Mouse (Mus musculus) cerebellum, adult 2 months (tissue): ENCODE data around the gene Igf1r. TPM values are rescaled to one million over a fixed set of nuclear protein-coding genes. Genes with fewer than 3 reads are reported as not detected.

Experiments
- DNase-seq, 2 experiments: peaks; one replicate each; pipeline ENCODE4 v3.0.0; 2021
- H3K27ac ChIP-seq: fragments of 200-500 bp; 2 replicates; pipeline ENCODE4 v1.5.1; 2012; ENCODE audit warnings: low read length, control low read depth, inconsistent platforms; ENCODE audit not compliant: insufficient read depth
- H3K27me3 ChIP-seq: fragments of 200-500 bp; 2 replicates; pipeline ENCODE4 v1.6.1; 2012; ENCODE audit warnings: inconsistent platforms, mild to moderate bottlenecking, low read length, moderate library complexity; ENCODE audit not compliant: control insufficient read depth, insufficient read depth
- H3K4me1 ChIP-seq: fragments of 200-500 bp; 2 replicates; pipeline ENCODE4 v1.6.1; 2011; ENCODE audit warnings: low read length; ENCODE audit not compliant: control insufficient read depth, insufficient read depth
- H3K4me3 ChIP-seq: fragments of 200-500 bp; replicated peaks from 2 replicates; pipeline ENCODE3; 2011; ENCODE audit warnings: mild to moderate bottlenecking, low read depth, low read length, control low read depth; ENCODE audit not compliant: insufficient read depth
- CTCF ChIP-seq: fragments of 200-500 bp; IDR thresholded peaks from 2 replicates; pipeline ENCODE4 v1.5.1; 2011; ENCODE audit warnings: low read depth, mild to moderate bottlenecking, control low read depth, low read length, moderate library complexity, borderline replicate concordance; ENCODE audit not compliant: insufficient read depth
- POLR2A ChIP-seq: fragments of 200-500 bp; IDR thresholded peaks from 2 replicates; pipeline ENCODE4 v1.6.1; 2011; ENCODE audit warnings: low read length, control low read depth, borderline replicate concordance; ENCODE audit not compliant: insufficient read depth
- WGBS: fragments of 180-500 bp; shearing (Covaris S2); methylation state at CpG from one replicate; pipeline ENCODE4 v1.1.7; 2018; 5-methylcytosine and 5-hydroxymethylcytosine counted together
- polyA plus RNA-seq: library from polyadenylated mRNA; depleted of rRNA; stranded (reverse); fragments of >200 nt; gene quantifications from 2 replicates; pipeline ENCODE4 v1.2.3, GENCODE M21; 2012

Igf1r gene
- polyA plus RNA-seq, 1 experiment: 20.5 TPM

- peaks cover 8% of the 10 kb centered on the region for H3K4me1 ChIP-seq
- no peak for TF ChIP-seq POLR2A
- TF ChIP-seq CTCF: no peak
- WGBS: 92% methylated on average over 11 of the region's 11 CpGs
- H3K27me3 ChIP-seq: no peaks in the 10 kb centered on the region
- no peak for DNase-seq
- H3K4me3 ChIP-seq: no peak overlapping the region
- no peak overlapping the region for H3K27ac ChIP-seq
Observed at GRCm38 (mm10) chr7:68074748-68075147, 122.1 kb downstream of the Igf1r start.

- DNase-seq: peak; percentile 48 to 64
- 0 out of 2 replicates have a peak overlapping the region, but pooled peaks have one; percentile 26 for H3K27ac ChIP-seq
Observed at GRCm38 (mm10) chr7:68075401-68075800, 122.8 kb downstream of the Igf1r start.

GRCm38 (mm10) chr7:68080122-68080845 lies 127.7 kb downstream of the Igf1r start:
- no peak for DNase-seq
- 64% methylated on average over 11 of the region's 11 CpGs for WGBS
- H3K27me3 ChIP-seq: no peaks in the 10 kb centered on the region
- H3K4me3 ChIP-seq: no peak overlapping the region
- H3K27ac ChIP-seq: no peak overlapping the region
- TF ChIP-seq CTCF (no peak), POLR2A (no peak)
- H3K4me1 ChIP-seq: peaks cover 19% of the 10 kb centered on the region

More at GRCm38 (mm10) chr7:68075401-68075800, 122.8 kb downstream of the Igf1r start:
- Histone ChIP-seq H3K27me3 (no peaks in the 10 kb centered on the region), H3K4me1 (peaks cover 8% of the 10 kb centered on the region), H3K4me3 (no peak overlapping the region)
- TF ChIP-seq CTCF (0 out of 2 replicates have a peak, but pooled peaks have one; percentile 14), POLR2A (no peak)
- 19% methylated on average over 3 of the region's 3 CpGs for whole genome bisulfite sequencing

GRCm38 (mm10) chr7:68085338-68085737 lies 132.7 kb downstream of the Igf1r start:
- DNase-seq: peak in 1 of 2 experiments; percentile 41
- Histone ChIP-seq H3K27ac (no peak overlapping the region), H3K4me3 (no peak overlapping the region), H3K27me3 (no peaks in the 10 kb centered on the region), H3K4me1 (peaks cover 16% of the 10 kb centered on the region)
- 32% methylated on average over 12 of the region's 12 CpGs for WGBS
- no peak for TF ChIP-seq POLR2A
- no peak for TF ChIP-seq CTCF

GRCm38 (mm10) chr7:68085870-68086341 lies 133.3 kb downstream of the Igf1r start:
- WGBS: 51% methylated on average over 4 of the region's 4 CpGs
- H3K27me3 ChIP-seq: no peaks in the 10 kb centered on the region
- H3K4me3 ChIP-seq: no peak overlapping the region
- TF ChIP-seq CTCF: no peak
- TF ChIP-seq POLR2A: no peak
- H3K27ac ChIP-seq: no peak overlapping the region
- peaks cover 21% of the 10 kb centered on the region for H3K4me1 ChIP-seq
- DNase-seq: peak in 1 of 2 experiments; percentile 69

GRCm38 (mm10) chr7:68087496-68087895 lies 134.9 kb downstream of the Igf1r start:
- 69% methylated on average over 4 of the region's 4 CpGs for WGBS
- Histone ChIP-seq H3K27me3 (no peaks in the 10 kb centered on the region), H3K27ac (no peak overlapping the region), H3K4me3 (no peak overlapping the region), H3K4me1 (peaks cover 20% of the 10 kb centered on the region)
- no peak for DNase-seq
- no peak for TF ChIP-seq POLR2A
- no peak for TF ChIP-seq CTCF

- no peak overlapping the region for H3K4me3 ChIP-seq
- H3K4me1 ChIP-seq: peaks cover 11% of the 10 kb centered on the region
- 79% methylated on average over 6 of the region's 6 CpGs for WGBS
- H3K27ac ChIP-seq: no peak overlapping the region
- no peak for DNase-seq
- no peak for TF ChIP-seq POLR2A
- no peak for TF ChIP-seq CTCF
- H3K27me3 ChIP-seq: no peaks in the 10 kb centered on the region
Observed at GRCm38 (mm10) chr7:68088825-68089224, 136.2 kb downstream of the Igf1r start.

- 92% methylated on average over 10 of the region's 10 CpGs for WGBS
Observed at GRCm38 (mm10) chr7:68089725-68090124, 137.1 kb downstream of the Igf1r start.

GRCm38 (mm10) chr7:68090576-68090975 lies 137.9 kb downstream of the Igf1r start:
- Histone ChIP-seq H3K27ac (no peak overlapping the region), H3K4me1 (peaks cover 11% of the 10 kb centered on the region), H3K4me3 (no peak overlapping the region), H3K27me3 (no peaks in the 10 kb centered on the region)
- no peak for DNase-seq
- 75% methylated on average over 8 of the region's 8 CpGs for WGBS
- TF ChIP-seq CTCF (no peak), POLR2A (no peak)

More at GRCm38 (mm10) chr7:68089725-68090124, 137.1 kb downstream of the Igf1r start:
- no peak for DNase-seq
- Histone ChIP-seq H3K27me3 (no peaks in the 10 kb centered on the region), H3K27ac (no peak overlapping the region), H3K4me1 (peaks cover 11% of the 10 kb centered on the region), H3K4me3 (no peak overlapping the region)
- TF ChIP-seq POLR2A (no peak), CTCF (no peak)
